In genomic region chr12:69371421-69371853, GRCm38 (mm10) we compare ENCODE assay signal across 8 mouse cellular contexts. TPM values are rescaled to one million over a fixed set of nuclear protein-coding genes. Genes with fewer than 3 reads are reported as not detected.
A peak's percentile ranks its signal among the peaks of the same experiment; 100 is the strongest.
DNase-seq lines count a peak whose midpoint lies in the region; ATAC-seq and TF ChIP-seq lines count a peak whose summit lies in the region.

No protein-coding gene starts in this region.

- peak; percentile 31 for TF ChIP-seq CTCF in left cerebral cortex, adult 2 months (IDR thresholded peaks at IDR 0.05)

- H3K9ac ChIP-seq in hindbrain, embryonic 14.5 days: peak overlapping the region; percentile 69
- H3K9ac ChIP-seq in stomach, embryonic 15.5 days: peak overlapping the region; percentile 98

- peak overlapping the region; percentile 100 for H3K4me3 ChIP-seq in left cerebral cortex, adult 2 months
- H3K4me3 ChIP-seq in hindbrain, embryonic 14.5 days (replicated peaks; ENCODE audit: low read length): peak overlapping the region; percentile 100
- peak overlapping the region; percentile 100 for H3K4me3 ChIP-seq in stomach, embryonic 15.5 days (replicated peaks)

- no peak for DNase-seq in left cerebral cortex, adult 2 months (ENCODE audit: extremely low spot score in 1 of 2, low spot score in 2 of 2)
- DNase-seq in left cerebral cortex, adult 8-10 months (ENCODE audit: low spot score in 2 of 2): no peak
- peak; percentile 64 for DNase-seq in c-Kit-positive CD71-negative TER-119-negative erythroid progenitor cells, embryonic 14.5 days (ENCODE audit: low read depth)
- no peak for DNase-seq in hindbrain, embryonic 14.5 days (ENCODE audit: low spot score)
- no peak for DNase-seq in urinary bladder, postnatal 4 days (ENCODE audit: low spot score in 2 of 2)
- DNase-seq in cerebellum, postnatal 36 days: no peak

- intact Hi-C loops in left cerebral cortex, adult 2 months (cut with DNase I): loop anchor here (2.0 to 5.0 kb wide), 2 partner anchors 86 to 203 kb away; no protein-coding TSS in a partner anchor

- peaks cover 20% of the 10 kb centered on the region for H3K36me3 ChIP-seq in hindbrain, embryonic 14.5 days (replicated peaks; ENCODE audit: control insufficient read depth, insufficient read depth)
- H3K36me3 ChIP-seq in stomach, embryonic 15.5 days: no peaks in the 10 kb centered on the region

- no peaks in the 10 kb centered on the region for H3K27me3 ChIP-seq in hindbrain, embryonic 14.5 days (ENCODE audit: control insufficient read depth, insufficient read depth, low read length)
- H3K27me3 ChIP-seq in stomach, embryonic 15.5 days (replicated peaks): no peaks in the 10 kb centered on the region

- peak overlapping the region; percentile 97 for H3K4me2 ChIP-seq in hindbrain, embryonic 14.5 days (replicated peaks)
- peak overlapping the region; percentile 57 for H3K4me2 ChIP-seq in stomach, embryonic 15.5 days

- ATAC-seq in hindbrain, embryonic 14.5 days (ENCODE audit: low FRiP score): peak; percentile 91
- ATAC-seq in megakaryocyte, adult 5-6 weeks (ENCODE audit: poor library complexity, severe bottlenecking): peak; percentile 57
- ATAC-seq in stomach, embryonic 15.5 days (ENCODE audit: insufficient read depth, low FRiP score, low read depth): peak; percentile 73

- peak overlapping the region; percentile 96 for H3K27ac ChIP-seq in left cerebral cortex, adult 2 months
- H3K27ac ChIP-seq in hindbrain, embryonic 14.5 days: peak overlapping the region; percentile 94
- peak overlapping the region; percentile 99 for H3K27ac ChIP-seq in stomach, embryonic 15.5 days

- peaks cover 23% of the 10 kb centered on the region for H3K4me1 ChIP-seq in hindbrain, embryonic 14.5 days (replicated peaks; ENCODE audit: control insufficient read depth, insufficient read depth, low read length)
- peaks cover 5% of the 10 kb centered on the region; the same call in 1 of the 2 replicates for H3K4me1 ChIP-seq in stomach, embryonic 15.5 days

- WGBS in hindbrain, embryonic 14.5 days: 0% methylated on average over 23 of the region's 24 CpGs
- under 1% methylated on average over 24 of the region's 24 CpGs for WGBS in stomach, embryonic 15.5 days

- H3K9me3 ChIP-seq in hindbrain, embryonic 14.5 days (ENCODE audit: control insufficient read depth, low read length): no peaks in the 10 kb centered on the region
- H3K9me3 ChIP-seq in stomach, embryonic 15.5 days: no peaks in the 10 kb centered on the region

RNA-seq across cellular contexts. Expression of gene Arf6, which starts 0.5 kb away (rescaled TPM):
- 10 to 100 TPM; 56.8 to 58.9 TPM for total RNA-seq in left cerebral cortex, adult 2 months (2021)
- total RNA-seq in left cerebral cortex, adult 8-10 months (2022): 10 to 100 TPM; 53.1 to 59.5 (median 56.7) TPM
- polyA plus RNA-seq in hindbrain, embryonic 14.5 days (2014; fragmentation: Nextera tagmentation; extraction: Ambion mirVana): 34.5 and 36.5 TPM in 2 replicates
- 78.8 and 94.8 TPM in 2 replicates for total RNA-seq in megakaryocyte, adult 5-6 weeks (2015)
- 125 and 133 TPM in 2 replicates for total RNA-seq in megakaryocyte, adult 5-6 weeks (2017)
- 59.4 and 63.7 TPM in 2 replicates for polyA plus RNA-seq in stomach, embryonic 15.5 days (2015; fragmentation: Nextera tagmentation; extraction: Ambion mirVana)

RNA-seq across cellular contexts. Expression of gene Gm9887, which starts 0.8 kb away (rescaled TPM):
- 1 to 10 TPM; 1.2 TPM for total RNA-seq in left cerebral cortex, adult 2 months (2021)
- total RNA-seq in left cerebral cortex, adult 8-10 months (2022): 1 to 10 TPM in 1 of 4 experiments, under 1 TPM in 1, not detected in 2; 0.87 to 1.6 TPM
- 1.4 and 1.7 TPM in 2 replicates for polyA plus RNA-seq in hindbrain, embryonic 14.5 days (2014; fragmentation: Nextera tagmentation; extraction: Ambion mirVana)
- not detected in 2 replicates for total RNA-seq in megakaryocyte, adult 5-6 weeks (2015)
- not detected in 2 replicates for total RNA-seq in megakaryocyte, adult 5-6 weeks (2017)
- 2.3 TPM in 2 replicates for polyA plus RNA-seq in stomach, embryonic 15.5 days (2015; fragmentation: Nextera tagmentation; extraction: Ambion mirVana)

RNA-seq across cellular contexts. Expression of gene Nemf, which starts 14.5 kb away (rescaled TPM):
- 10 to 100 TPM; 46.3 to 53.7 TPM for total RNA-seq in left cerebral cortex, adult 2 months (2021)
- 10 to 100 TPM; 43.7 to 46.5 (median 45.8) TPM for total RNA-seq in left cerebral cortex, adult 8-10 months (2022)
- 77.2 and 80.9 TPM in 2 replicates for polyA plus RNA-seq in hindbrain, embryonic 14.5 days (2014; fragmentation: Nextera tagmentation; extraction: Ambion mirVana)
- 43.7 and 44.6 TPM in 2 replicates for total RNA-seq in megakaryocyte, adult 5-6 weeks (2015)
- 67.3 and 79.7 TPM in 2 replicates for total RNA-seq in megakaryocyte, adult 5-6 weeks (2017)
- polyA plus RNA-seq in stomach, embryonic 15.5 days (2015; fragmentation: Nextera tagmentation; extraction: Ambion mirVana): 90.4 and 92.1 TPM in 2 replicates
